Mouse (Mus musculus): ENCODE data around the gene Bcar1.

DNA sequence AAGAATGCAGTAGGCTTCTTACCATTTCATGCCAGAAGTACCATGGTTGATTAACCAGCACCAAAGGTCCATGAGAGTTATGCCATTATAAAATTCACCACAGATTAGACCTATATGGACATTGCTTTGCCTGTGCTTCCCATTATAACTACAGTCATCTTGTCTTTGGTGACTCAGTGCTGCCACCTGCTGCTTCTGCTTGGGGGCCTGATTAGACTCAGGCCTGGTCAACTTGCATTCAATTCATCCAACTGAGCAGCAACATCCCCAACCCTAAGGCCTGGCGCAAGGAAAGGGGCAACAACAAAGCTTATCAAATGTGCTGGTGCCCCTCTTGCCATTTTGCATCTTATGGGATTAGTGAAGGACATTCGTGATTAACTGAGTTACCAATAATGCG, 81.1 kb downstream of the Bcar1 start:
- TF ChIP-seq EP300 (IDR thresholded peaks at IDR 0.05; ENCODE audit: low read depth): no peak
- TF ChIP-seq CTCF (IDR thresholded peaks at IDR 0.05; ENCODE audit: low read depth): peak; percentile 89
